Mouse (Mus musculus) kidney, adult 9 months (tissue): ENCODE measurements around the gene Chrnd.
A peak's percentile ranks its signal among the peaks of the same experiment; 100 is the strongest.

Experiments used
- DNase-seq: peaks from one replicate; pipeline ENCODE4 v3.0.0; 2022

The Chrnd gene

GRCm38 (mm10) chr1:87190429-87190828 is at the start of gene Chrnd:
Gene Chrnd, plus strand, starts transcription at chr1:87190607.
- no peak for DNase-seq

GRCm38 (mm10) chr1:87141550-87141949 is 48.9 kb upstream of the Chrnd start:
- no peak for DNase-seq

DNA sequence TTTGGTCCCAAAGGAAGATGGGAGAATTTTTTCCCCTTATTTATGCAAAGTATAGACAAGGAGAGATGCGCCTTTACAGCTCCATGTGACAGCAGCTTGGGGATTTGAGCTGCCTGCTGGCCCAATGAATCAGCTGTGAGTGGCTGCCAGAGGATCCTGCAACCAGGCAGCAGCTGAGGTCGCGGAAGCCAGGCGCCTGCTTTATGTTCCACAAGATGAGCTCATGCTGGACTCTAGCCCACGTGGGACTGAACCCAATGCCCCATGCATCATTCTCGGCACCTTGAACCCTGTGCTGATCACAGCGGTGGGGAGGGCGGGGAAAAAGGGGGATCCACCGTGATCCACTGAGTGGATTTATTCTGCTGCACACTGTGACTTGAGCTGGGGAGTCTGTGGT is 48.0 kb upstream of the Chrnd start:
- DNase-seq = no peak

GRCm38 (mm10) chr1:87143141-87143540 is 47.3 kb upstream of the Chrnd start:
- no peak for DNase-seq

DNA sequence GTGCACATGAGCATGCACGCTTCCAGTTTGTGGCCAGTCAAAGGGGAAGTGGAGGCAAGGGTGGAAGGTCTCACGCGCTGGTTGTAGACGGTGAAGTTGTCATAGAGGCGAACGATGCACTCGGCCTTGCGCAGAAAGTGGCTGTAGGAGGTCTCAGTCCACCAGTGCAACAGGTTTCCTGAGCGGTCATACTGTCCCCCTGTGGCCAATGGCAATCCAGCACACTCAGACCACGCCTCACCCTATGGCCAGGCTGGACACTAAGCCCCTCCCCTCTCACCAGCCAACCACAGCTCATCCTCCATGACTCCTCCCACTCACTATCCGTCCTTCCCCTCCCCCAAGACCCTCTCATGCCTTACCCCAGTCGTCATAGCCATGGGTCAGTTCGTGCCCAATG is 41.0 kb upstream of the Chrnd start:
- DNase-seq = no peak

GRCm38 (mm10) chr1:87151286-87151685 is 39.1 kb upstream of the Chrnd start:
- no peak for DNase-seq

DNA sequence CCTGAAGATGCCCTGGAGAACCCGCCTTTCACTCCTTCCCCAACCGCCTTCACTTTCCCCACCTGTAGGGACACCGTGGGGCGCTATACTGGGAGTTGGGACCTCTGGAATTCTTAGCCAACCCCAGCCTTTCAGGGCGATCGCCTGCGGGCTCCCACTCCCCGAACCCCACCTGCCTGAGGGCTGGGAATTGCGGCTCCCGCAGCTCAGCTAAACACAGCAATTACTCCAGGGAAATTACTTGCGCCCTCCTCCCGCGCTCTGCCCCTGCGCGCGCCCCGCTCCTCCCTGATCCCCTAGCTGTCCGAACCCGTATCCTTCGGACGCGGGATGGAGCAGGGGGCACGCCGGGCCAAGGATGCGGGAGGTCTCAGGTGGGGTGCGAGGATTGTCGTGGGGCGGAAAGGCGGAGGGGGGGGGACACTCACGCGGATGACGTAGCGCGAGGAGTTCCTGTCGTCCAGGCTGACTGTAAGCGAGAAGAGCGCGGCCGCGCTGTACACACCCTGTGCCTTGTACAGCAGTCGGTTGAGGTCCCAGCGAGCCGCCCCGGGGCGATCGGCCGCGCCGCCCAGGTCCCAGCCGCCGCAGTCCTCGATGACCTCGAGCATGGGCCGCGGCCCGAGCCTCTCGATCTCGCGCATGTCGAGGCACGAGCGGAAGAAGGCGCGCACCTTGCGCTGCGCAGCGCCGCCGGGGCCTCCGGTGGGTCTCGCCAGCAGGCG is 36.5 kb upstream of the Chrnd start:
- DNase-seq = no peak

- DNase-seq = no peak
Observed at GRCm38 (mm10) chr1:87154501-87155120, 35.8 kb upstream of the Chrnd start.

DNA sequence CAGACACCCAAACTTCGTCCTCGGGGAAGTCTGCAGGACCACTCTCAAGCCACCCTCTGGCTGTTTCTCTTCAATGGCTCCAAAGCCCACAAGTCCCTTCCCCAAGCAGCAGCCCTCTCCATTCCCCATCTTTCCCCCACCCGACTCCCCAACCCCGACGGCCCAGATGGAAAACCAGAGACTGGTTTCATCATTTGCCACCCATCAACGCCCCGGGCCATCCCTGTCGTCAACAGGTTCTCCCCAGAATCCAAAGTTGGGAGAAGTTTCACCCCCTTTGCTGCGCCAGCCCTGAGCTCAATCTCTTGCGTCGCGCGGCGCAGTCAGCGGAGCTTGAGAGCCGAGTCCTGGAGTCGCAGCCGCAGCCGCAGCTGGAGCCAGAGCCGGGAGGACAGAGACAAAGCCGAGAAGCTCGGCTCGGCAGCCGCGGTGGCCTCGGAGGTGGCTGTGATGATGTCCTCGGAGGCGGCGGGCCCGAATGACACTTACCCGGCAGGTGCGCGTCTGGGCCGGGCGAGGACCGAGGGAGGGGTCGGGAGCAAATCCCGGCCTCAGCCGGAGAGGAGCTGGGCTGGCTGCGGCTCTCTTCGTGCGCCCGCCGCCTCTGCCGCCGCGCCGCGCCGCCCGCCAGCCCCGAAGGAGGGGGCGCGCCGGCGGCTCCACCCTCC is 34.7 kb upstream of the Chrnd start:
- no peak for DNase-seq

DNA sequence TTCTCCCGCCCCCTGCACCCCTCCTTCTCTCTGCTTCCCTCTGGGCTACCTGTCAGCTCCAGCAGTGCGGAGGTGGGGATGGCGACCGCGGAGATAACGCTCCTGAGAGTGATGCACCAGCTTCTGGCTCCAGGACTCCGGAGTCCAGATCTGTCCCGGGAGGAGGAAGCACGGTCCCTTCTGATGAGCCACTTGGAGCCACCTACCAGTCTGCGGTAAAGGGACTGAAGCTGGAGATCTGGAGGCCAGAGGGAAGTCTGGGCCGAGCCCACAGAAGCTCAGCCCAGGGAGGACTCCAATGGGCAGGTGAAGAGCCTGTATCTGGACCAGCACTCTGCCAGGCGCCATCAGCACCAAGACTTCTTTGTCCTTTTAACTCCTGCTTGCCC is 34.2 kb upstream of the Chrnd start, which contains the start of gene Ecel1:
Gene Ecel1, minus strand, starts transcription at position 323 of the 389 bp plus-strand sequence.
- no peak for DNase-seq

DNA sequence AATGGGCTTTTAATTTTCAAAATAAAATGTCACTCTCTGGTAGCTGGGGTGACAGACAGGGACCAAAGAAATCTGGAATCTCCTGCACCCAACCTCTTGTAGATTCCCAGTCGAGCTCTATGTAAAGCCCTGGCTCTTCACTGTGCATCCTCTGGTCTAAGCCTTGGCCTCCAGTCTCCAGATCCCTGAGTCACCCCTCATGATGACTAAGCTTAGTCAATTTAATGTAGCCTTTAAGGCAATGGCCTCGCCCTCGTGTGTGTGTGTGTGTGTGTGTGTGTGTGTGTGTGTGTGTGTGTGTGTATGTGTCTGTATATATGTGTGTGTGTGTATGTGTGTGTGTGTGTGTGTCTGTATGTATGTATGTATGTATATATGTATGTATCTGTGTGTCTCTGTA is 31.0 kb upstream of the Chrnd start:
- DNase-seq = no peak

GRCm38 (mm10) chr1:87164164-87164795 is 26.1 kb upstream of the Chrnd start:
- DNase-seq = no peak

DNA sequence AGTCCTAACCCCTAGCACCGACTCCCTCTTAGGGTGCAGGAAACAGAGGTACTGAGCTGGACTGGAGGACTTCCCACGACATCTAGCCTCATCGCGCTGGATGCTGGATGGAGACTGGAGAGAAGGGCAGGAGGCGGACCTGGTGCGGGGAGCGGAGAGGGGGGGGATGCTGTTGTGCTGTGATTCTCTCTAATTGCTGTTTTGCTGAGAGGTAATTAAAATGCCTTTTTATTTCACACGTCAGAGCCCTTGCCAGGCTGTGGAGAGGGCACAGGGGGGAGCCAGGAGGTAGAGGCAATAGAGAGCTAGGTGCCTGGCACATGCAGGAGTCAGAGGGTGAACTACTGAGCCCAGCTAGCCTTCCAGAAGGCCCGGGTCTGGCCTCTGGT is 25.6 kb upstream of the Chrnd start:
- DNase-seq = no peak

DNA sequence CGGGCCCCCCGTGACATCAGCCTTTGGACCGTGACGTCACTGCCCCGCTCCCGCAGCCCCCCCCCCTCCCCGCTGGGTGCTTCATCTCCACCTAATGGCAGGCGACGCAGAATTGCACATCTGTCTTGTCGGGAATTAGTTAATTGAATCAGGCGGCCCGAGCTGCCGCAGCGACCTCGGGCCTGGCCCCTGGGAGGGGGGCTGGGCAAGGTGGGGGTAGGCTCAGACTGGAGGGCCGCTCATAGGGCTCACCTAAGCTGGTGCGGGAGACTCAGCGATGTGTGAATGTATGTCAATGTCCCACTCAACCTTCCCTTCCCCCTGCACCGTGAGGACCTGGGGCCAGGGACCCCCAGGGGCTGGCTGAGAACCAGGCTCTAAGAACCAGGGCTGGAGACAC is 19.9 kb upstream of the Chrnd start:
- DNase-seq = no peak

DNA sequence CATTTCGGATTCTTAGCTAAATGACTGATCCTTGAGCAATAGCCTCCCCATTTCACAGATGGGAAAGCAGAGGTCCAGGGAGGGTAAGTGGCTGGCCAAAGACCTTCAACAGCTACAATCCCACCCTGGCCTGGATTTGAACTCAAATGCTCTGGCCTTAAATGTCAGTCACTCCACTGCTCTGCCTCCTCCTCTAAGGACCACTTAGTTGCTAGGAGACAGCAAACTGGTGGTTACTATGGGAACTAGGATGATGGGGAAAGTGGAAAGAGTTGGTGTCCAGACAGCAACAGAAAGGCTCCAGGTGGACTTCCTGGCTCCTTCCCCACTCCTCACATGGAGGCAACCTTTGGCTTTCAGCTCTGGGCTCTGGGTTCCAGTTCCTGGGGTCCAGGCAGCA is 19.1 kb upstream of the Chrnd start:
- no peak for DNase-seq

GRCm38 (mm10) chr1:87172316-87172715 is 18.1 kb upstream of the Chrnd start:
- no peak for DNase-seq

DNA sequence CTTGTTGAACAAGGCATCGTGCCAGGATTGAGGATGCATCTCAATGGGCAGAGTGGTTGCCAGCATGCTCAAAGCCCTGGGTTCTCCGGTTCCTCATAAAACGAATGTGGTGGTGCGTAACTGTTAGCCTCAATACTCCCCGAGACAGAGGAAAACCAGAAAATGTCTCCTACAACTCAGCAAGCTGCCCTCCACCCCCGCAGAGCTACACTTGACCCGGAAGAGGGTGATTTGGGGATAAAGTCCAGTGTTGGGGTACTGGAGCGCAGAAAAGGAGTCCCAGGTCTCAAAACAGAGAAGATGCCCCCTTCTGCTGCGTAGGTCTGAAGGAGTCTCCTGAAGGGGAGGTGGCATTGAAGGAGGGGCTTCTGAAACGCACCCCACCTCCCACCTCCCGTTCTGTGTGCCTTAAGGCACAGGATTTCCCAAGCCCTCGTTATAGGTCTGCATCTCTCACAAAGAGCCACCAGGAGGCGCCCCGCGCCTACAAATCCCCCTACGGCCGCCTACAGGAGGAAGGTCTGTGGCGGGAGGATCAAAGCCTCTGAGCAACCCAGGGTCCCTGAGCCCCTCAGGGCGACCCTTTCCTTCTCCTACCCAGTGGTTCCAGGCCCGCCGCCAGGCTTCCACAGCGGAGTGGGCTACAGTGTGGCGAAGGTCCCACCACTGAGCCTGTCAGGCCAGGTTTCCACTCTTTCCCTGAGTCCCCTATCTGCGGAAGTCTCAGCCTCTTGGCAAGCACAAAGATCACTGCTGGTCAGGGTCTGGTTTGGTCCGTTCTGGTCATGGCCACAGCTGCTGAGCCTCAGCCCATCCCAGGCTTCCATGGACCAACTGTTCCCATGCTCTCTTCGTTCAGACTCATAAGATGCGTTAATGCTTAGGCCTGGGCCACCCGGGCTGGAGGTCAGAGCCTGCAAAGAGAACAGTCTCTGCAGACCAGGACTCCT is 16.1 kb upstream of the Chrnd start:
- DNase-seq = peak; percentile 73

DNA sequence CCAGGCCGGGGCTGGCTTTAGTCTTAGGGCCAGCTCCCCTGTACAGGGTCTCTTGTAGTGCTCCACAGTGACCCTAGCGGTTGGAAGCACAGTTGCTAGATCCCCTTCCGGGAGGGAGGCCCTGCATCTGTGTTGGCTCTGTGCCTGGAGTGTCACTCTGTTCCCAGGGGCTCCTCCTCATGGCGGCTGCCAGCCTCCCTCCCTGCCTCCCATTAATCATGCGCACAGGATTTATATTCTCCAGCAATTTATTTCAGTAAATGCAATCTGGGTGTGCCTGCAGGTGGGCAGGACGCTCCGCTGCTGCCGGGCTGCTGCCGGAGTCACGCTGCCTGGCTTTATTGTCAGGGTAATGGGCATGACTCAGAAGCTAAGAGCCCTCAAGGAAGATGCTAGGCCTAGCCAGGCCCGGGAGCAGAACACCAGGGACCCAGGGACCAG is 14.5 kb upstream of the Chrnd start:
- DNase-seq = no peak

DNA sequence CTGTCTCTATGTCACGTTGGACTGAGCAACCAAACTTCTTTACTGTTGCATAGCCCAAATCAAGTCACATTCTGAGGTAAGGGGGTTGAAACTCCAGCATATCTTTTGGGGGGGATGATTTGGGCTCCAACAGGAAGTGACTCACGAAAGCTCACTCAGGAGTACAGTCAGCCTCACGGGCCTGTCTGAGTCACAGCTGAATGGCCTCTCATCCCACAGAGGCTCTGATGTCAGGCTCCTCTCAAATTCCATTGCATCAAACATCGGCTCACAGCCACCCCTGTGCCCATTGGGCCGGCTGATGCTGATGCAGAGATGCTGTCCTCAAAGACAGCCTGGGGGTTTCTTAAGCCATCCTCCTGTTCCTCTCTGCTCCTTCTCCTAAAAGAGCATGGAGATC is 9.5 kb upstream of the Chrnd start:
- DNase-seq = no peak

- DNase-seq = no peak
Observed at GRCm38 (mm10) chr1:87183013-87183412, 7.4 kb upstream of the Chrnd start, which contains the start of gene Prss56. Gene Prss56, plus strand, starts transcription at chr1:87183313.

GRCm38 (mm10) chr1:87183998-87184750 is 6.2 kb upstream of the Chrnd start:
- DNase-seq = no peak

GRCm38 (mm10) chr1:87184751-87185139 is 5.7 kb upstream of the Chrnd start:
- DNase-seq = peak; percentile 79
